Mouse (Mus musculus): ENCODE results near the gene Spocd1. TPM values are rescaled to one million over a fixed set of nuclear protein-coding genes. Genes with fewer than 3 reads are reported as not detected.
"Not testable (repeated sequence)": the region's sequence is repeated elsewhere in the genome, so short reads cannot be mapped to it uniquely, and the experiment has no call there.

Spocd1 gene
- under 1 TPM in 1 of 2 experiments, not detected in 1; 0.08 TPM for total RNA-seq (2021)

GRCm38 (mm10) chr4:129928949-129929348 is at the start of gene Spocd1:
Spocd1 (plus strand) TSS chr4:129929249.
- no peak for DNase-seq (ENCODE audit: low spot score)
- intact Hi-C loops (cut with DNase I): loop anchor here (1.0 to 5.0 kb wide), 4 partner anchors 47 to 228 kb away; no protein-coding TSS in a partner anchor

- no peak for DNase-seq (ENCODE audit: low spot score)
- intact Hi-C loops (cut with DNase I): loop anchor here (5.0 kb wide), 1 partner anchor 47 kb away; the partner anchor contains the start of gene Spocd1
These were observed 48.4 kb upstream of the Spocd1 start for GRCm38 (mm10) chr4:129880615-129881014.

- no peak for DNase-seq (ENCODE audit: low spot score)
- intact Hi-C loops (cut with DNase I): loop anchor here (5.0 kb wide), 1 partner anchor 46 kb away; the partner anchor contains the start of gene Spocd1
These were observed 47.4 kb upstream of the Spocd1 start for GRCm38 (mm10) chr4:129881661-129882060.

GRCm38 (mm10) chr4:129882555-129883293 is 46.3 kb upstream of the Spocd1 start:
- intact Hi-C loops (cut with DNase I): loop anchor here (5.0 kb wide), 1 partner anchor 45 kb away; the partner anchor contains the start of gene Spocd1
- no peak for DNase-seq (ENCODE audit: low spot score)

GRCm38 (mm10) chr4:129884041-129884930 is 44.8 kb upstream of the Spocd1 start:
- peak; percentile 14 for DNase-seq (ENCODE audit: low spot score)
- intact Hi-C loops (cut with DNase I): loop anchor here (5.0 kb wide), 1 partner anchor 43 kb away; the partner anchor contains the start of gene Spocd1

- intact Hi-C loops (cut with DNase I): no loop called here
- DNase-seq (ENCODE audit: low spot score): no peak
These were observed 39.4 kb upstream of the Spocd1 start for GRCm38 (mm10) chr4:129889661-129890060.

GRCm38 (mm10) chr4:129890094-129890493 is 39.0 kb upstream of the Spocd1 start:
- intact Hi-C loops (cut with DNase I): no loop called here

GRCm38 (mm10) chr4:129894861-129895260 is 34.2 kb upstream of the Spocd1 start:
- DNase-seq (ENCODE audit: low spot score): no peak
- intact Hi-C loops (cut with DNase I): no loop called here

More at GRCm38 (mm10) chr4:129890094-129890493, 39.0 kb upstream of the Spocd1 start:
- DNase-seq (ENCODE audit: low spot score): no peak

- DNase-seq (ENCODE audit: low spot score); intact Hi-C loops (cut with DNase I): not testable (repeated sequence)
These were observed 30.2 kb upstream of the Spocd1 start for GRCm38 (mm10) chr4:129898815-129899214.

GRCm38 (mm10) chr4:129902394-129902793 is 26.7 kb upstream of the Spocd1 start:
- intact Hi-C loops (cut with DNase I): no loop called here
- DNase-seq (ENCODE audit: low spot score): no peak

GRCm38 (mm10) chr4:129903577-129903976 is 25.5 kb upstream of the Spocd1 start:
- intact Hi-C loops (cut with DNase I): no loop called here
- DNase-seq (ENCODE audit: low spot score): no peak

GRCm38 (mm10) chr4:129905032-129905431 is 24.0 kb upstream of the Spocd1 start:
- intact Hi-C loops (cut with DNase I): no loop called here

GRCm38 (mm10) chr4:129906016-129906415 is 23.0 kb upstream of the Spocd1 start:
- DNase-seq (ENCODE audit: low spot score): no peak
- intact Hi-C loops (cut with DNase I): no loop called here

More at GRCm38 (mm10) chr4:129905032-129905431, 24.0 kb upstream of the Spocd1 start:
- DNase-seq (ENCODE audit: low spot score): no peak

- no peak for DNase-seq (ENCODE audit: low spot score)
These were observed 20.2 kb upstream of the Spocd1 start for GRCm38 (mm10) chr4:129908836-129909235.

GRCm38 (mm10) chr4:129909261-129909731 is 19.8 kb upstream of the Spocd1 start:
- DNase-seq (ENCODE audit: low spot score): no peak
- intact Hi-C loops (cut with DNase I): no loop called here

More at GRCm38 (mm10) chr4:129908836-129909235, 20.2 kb upstream of the Spocd1 start:
- intact Hi-C loops (cut with DNase I): no loop called here

- intact Hi-C loops (cut with DNase I): no loop called here
- DNase-seq (ENCODE audit: low spot score): no peak
These were observed 16.1 kb upstream of the Spocd1 start for GRCm38 (mm10) chr4:129912998-129913397.

GRCm38 (mm10) chr4:129913761-129914644 is 15.0 kb upstream of the Spocd1 start:
- DNase-seq (ENCODE audit: low spot score): no peak
- intact Hi-C loops (cut with DNase I): no loop called here

- no peak for DNase-seq (ENCODE audit: low spot score)
- intact Hi-C loops (cut with DNase I): no loop called here
These were observed 14.4 kb upstream of the Spocd1 start for GRCm38 (mm10) chr4:129914686-129915085.

- intact Hi-C loops (cut with DNase I): no loop called here
- no peak for DNase-seq (ENCODE audit: low spot score)
These were observed 13.6 kb upstream of the Spocd1 start for GRCm38 (mm10) chr4:129915349-129915988.
